Mouse (Mus musculus) liver, embryonic 14.5 days (tissue): ENCODE results near the gene Ect2.

Source experiments
- CTCF ChIP-seq: IDR thresholded peaks from 2 replicates; pipeline ENCODE4 v1.5.1; 2016; ENCODE audit warnings: antibody characterized with exemption, low read depth, control low read depth
- EP300 ChIP-seq: IDR thresholded peaks from 2 replicates; pipeline ENCODE4 v1.6.1; 2016; ENCODE audit warnings: antibody characterized with exemption, low read depth

GRCm38 (mm10) chr3:27199120-27199519, 45.4 kb upstream of the Ect2 start:
- TF ChIP-seq CTCF (no peak), EP300 (no peak)
